Mouse (Mus musculus): ENCODE data around the gene Slc16a13.
A peak's percentile ranks its signal among the peaks of the same experiment; 100 is the strongest.

Gene Slc16a13

GRCm38 (mm10) chr11:70220731-70221602 is at the start of gene Slc16a13:
Gene Slc16a13 (minus strand): TSS chr11:70221064.
- DNase-seq, result peak; percentile 96

DNA sequence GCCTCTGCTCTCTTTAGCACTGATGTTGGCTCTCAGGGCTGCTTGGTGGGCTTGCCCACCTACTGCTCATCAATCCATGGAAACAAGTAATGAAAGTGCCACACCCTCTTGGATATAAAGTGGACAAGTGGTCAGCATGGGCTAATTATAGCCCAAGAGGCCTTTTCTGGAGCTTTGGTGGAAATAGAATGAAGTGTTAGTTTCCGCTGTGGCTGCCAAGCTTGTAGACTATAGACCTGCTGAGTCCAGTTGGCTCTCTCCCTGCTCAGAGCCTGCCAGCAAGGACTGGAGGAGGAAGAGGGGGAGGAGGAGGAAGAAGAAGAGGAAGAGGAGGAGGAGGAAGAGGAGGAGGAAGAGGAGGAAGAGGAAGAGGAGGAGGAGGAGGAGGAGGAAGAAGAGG is 45.5 kb upstream of the Slc16a13 start:
- no peak for DNase-seq

GRCm38 (mm10) chr11:70265819-70266218 is 45.0 kb upstream of the Slc16a13 start:
- no peak for DNase-seq

DNA sequence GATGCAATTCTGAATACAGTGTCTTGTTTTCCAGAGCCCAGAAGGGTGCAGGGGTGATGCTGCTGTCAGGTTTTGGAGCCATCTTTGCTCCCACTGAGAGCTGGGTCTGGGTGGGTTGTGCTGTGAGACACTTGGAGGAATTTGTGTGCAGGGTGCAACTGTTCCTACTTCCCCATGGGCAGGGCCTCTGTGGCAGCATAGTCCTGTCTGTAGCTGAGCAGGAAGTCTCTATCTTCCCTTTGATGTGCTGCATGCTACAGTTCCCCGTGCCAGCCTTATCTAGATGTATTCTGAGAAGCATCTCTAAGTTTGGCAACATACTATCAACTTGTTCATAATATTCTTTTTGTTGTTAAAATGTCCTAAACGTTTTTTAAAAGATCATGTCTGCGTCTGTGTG is 44.4 kb upstream of the Slc16a13 start:
- no peak for DNase-seq

DNA sequence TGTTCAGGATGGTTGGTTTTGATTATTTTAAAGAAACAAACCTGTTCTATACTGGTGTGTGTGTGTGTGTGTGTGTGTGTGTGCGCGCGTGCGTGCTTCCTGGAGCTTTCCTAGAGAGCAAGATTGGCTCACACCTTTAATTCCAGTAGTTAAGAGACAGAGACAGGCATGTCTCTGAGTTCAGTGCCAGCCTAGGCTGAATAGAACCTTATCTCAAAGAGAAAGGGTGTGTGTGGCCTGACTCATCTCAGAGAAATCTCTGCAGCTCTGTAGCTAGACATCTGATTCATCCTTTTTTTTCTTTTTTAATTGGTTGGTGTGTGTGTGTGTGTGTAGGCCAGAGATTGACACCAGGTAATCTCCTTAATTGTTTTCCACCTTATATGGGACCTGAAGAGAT is 38.2 kb upstream of the Slc16a13 start:
- DNase-seq, result no peak

- DNase-seq, result peak; percentile 78
These were observed 34.2 kb upstream of the Slc16a13 start, which contains the start of gene Alox12 for GRCm38 (mm10) chr11:70254931-70255531. Gene Alox12 (minus strand): TSS chr11:70255353.

DNA sequence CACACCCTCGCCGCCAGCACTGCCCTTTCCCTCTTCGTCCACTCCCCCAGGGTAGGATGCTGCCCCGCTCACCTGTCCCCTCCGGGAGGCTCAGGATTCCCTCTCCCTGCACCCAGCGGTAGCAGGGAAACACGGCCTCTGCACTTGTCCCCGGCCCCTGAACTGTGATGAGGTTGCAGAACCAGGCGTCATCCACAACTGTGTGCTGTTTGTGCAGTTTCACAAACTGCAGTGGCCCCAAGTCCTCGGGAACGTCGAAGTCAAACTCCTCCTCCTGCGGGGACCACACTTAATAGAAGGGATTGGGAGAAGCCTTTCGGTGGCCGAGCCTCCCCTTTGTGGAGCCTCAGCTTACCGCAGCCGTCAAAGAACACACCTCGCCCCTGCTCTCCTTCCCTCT is 33.5 kb upstream of the Slc16a13 start:
- DNase-seq, result peak; percentile 17

DNA sequence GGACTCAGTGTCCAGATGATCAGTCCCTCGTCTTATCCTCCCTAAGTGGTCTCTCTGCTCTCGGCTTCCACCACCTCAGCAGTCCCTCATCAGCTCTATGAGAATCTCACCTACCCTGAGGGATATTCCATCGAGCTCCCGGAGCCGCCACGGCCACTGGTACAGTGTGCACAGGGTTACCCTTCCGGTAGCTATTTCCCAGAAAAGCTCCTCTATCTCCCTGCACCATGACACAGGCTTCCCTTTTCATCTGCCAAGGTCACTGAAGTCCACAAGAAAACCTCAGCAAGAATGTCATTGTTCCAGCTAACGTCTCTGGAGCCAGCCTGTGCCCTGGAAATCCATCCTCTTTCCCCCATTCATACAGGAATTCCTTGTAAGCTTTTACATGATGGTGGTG is 31.0 kb upstream of the Slc16a13 start:
- DNase-seq, result no peak

GRCm38 (mm10) chr11:70250150-70250549 is 29.3 kb upstream of the Slc16a13 start:
- DNase-seq, result no peak

DNA sequence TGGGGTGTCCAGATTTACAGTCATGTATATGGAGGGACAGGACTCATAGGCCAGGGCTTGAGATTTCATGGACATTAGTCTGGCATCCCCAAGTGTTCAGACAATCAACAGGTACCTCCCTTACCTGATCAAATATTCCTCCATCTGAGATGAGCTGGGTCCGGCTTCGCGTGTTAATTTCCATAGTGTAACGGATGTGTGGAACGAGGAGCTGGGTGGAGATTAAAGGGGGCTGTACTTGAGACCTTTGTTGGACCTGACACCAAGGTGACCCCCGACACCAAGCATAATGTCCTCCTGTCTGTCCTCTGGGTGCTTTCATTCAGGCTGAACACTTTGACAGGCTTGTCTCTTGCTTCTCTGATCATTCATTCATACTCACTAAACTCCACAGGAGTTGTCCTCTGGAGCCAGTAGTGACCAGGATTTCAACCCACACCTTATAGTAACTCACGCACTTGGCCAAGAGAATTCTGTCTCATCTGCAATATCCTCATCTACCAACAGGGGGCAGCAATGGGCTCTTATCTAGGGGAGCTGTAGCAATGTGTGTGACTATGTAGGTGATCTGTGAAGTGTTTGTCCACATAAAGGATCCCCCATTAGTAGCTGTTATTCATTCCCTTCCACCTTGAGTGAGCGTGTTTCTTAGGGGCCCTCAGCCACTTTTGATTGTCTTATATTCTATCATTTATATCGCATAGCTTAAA is 26.4 kb upstream of the Slc16a13 start:
- peak; percentile 65 for DNase-seq

GRCm38 (mm10) chr11:70242591-70242990 is 21.7 kb upstream of the Slc16a13 start:
- DNase-seq, result no peak

- peak; percentile 93 for DNase-seq
These were observed 18.8 kb upstream of the Slc16a13 start, which contains the start of the genes Gm21988 and Rnasek for GRCm38 (mm10) chr11:70239541-70240279. Gene Gm21988 (minus strand): TSS chr11:70239830. Gene Rnasek (minus strand): TSS chr11:70239842.

DNA sequence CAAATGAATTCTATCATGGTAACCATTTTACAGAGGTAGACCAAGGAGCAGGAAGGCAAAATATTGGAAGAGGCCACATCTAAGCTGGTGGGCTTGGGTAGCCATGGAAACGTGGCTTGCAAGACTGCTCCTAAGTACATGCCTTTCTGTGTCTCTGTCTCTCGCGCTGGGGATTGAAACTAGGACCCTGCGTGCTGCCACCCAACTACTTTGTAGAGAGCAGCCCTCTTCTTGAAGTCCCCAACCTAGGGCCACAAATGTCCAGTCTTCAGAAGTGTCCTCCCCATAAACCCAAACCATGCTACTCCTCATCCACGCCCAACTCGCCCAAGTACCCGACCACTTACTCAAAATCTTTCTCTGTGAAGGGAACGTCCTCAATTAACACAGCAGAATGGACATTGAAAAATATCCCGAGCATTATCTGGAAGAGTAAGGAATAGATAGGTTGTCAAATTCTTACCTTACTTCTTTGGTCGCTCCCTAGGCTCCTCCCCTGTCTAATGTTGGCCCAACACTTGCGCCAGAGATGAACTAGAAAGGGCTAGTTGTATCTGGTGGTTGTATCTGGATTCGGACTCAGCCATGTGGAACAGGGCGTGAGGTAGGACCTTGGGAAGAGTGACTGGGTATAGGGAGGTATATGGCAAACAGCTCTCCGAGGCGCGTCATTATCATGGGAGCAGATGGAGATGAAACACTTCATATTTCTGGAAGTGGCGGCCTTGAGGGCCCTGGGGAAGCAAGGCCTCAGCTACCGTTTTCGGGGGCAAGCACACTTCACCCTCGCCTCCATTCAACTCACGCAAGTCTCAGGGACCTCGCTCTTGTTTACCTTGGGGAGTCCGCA is 18.0 kb upstream of the Slc16a13 start:
- DNase-seq, result peak; percentile 45

DNA sequence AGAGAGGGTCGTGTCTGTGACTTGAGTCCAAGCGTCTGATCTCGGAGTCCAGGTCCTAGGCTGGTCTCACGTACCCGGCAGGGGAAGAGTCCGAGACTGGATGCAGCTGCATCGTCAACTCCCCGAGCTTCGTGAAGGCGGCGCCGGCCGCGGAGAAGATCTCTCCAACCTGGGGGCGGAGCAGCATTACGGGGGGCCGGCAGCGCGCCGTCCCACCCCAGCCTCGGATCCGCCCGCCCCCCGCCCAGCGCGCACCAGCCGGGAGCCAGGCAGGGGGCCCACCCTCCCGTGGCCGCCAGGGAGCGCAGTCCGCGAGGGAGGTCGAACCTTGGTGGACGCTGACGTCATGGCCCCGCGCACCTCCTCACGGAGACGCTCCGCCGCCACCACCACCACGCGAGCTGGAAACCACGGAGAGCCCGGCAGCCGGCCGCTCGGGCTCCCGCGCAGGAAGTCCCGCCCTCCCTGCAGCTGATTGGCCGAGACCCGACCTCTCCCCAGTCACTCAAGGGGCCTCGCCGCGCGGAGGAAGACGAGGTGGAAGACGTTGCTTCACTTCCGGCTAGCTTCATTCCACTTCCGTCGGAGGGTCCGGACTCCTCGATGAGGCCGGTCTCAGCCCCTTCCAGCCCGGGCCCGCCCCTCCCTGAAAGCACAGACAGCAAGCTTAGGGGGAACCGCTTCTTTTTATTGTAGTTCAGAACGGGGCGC is 16.7 kb upstream of the Slc16a13 start, which contains the start of gene 0610010K14Rik:
Gene 0610010K14Rik, minus strand, starts transcription at position 458 of the 711 bp plus-strand sequence.
- DNase-seq, result peak; percentile 97

DNA sequence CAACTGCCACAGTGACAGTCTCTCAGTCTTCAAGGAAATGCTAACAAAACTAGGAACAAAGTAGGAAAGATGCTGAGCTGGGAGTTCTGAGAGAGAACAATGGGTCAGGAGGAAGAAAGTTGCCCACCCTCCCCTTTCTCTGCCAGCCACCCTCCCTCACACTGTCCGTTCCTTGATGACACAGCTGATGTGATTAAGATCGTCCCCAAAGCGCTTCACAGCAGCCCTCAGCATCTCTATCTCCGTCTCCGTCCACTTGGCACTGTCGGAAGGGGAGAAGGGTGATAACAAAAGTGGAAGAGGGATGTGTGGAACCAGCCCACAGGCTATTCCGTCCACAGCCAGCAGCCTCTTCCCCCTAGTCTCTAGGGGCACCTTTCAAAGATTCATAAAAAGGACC is 15.9 kb upstream of the Slc16a13 start:
- no peak for DNase-seq

- peak; percentile 33 for DNase-seq
These were observed 14.5 kb upstream of the Slc16a13 start for GRCm38 (mm10) chr11:70235254-70235900.

DNA sequence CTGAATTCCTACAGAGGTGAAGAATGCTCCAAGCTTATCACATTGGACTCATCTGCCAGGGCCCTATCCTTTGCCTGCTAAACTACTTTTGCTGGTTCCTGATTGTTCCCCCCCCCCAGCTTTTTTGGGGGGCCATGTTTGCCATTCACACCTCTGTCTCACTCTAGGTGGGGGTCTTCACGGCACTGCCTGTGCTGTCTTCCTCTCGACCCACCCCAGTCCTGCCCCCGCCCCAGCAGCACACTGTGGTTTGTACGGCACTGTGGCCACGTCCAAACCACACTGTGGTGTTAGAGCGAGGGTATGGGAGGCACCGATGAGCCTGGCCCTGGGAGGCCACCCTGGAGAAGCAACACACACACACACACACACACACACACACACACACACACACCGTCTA is 13.6 kb upstream of the Slc16a13 start:
- no peak for DNase-seq

- DNase-seq, result peak; percentile 16
These were observed 13.2 kb upstream of the Slc16a13 start for GRCm38 (mm10) chr11:70234037-70234436.

GRCm38 (mm10) chr11:70233016-70233415 is 12.2 kb upstream of the Slc16a13 start:
- no peak for DNase-seq

GRCm38 (mm10) chr11:70232546-70232945 is 11.7 kb upstream of the Slc16a13 start:
- peak; percentile 64 for DNase-seq
